Comparison of ENCODE assay signal across 16 mouse cellular contexts in genomic region chr10:61563550-61563949, GRCm38 (mm10). TPM values are rescaled to one million over a fixed set of nuclear protein-coding genes. Genes with fewer than 3 reads are reported as not detected.
"Had no signal": no experiment of that assay in that cellular context is flagged by ENCODE, and none has a peak within 500 bp of the region (broad histone marks: within the 10 kb centered on the region; RNA-seq: fewer than 3 reads in every experiment).

No protein-coding gene starts in this region.

- H3K27ac ChIP-seq: kidney, postnatal 0 days; limb, embryonic 12.5 days; liver, embryonic 14.5 days; midbrain, embryonic 12.5 days; neural tube, embryonic 13.5 days had no signal

- H3K4me1 ChIP-seq: limb, embryonic 12.5 days; midbrain, embryonic 12.5 days; neural tube, embryonic 13.5 days had no signal

- H3K4me3 ChIP-seq: limb, embryonic 12.5 days; midbrain, embryonic 12.5 days; neural tube, embryonic 13.5 days had no signal

- H3K27me3 ChIP-seq: limb, embryonic 12.5 days; neural tube, embryonic 13.5 days had no signal

- ATAC-seq: midbrain, embryonic 16.5 days had no signal

- H3K36me3 ChIP-seq: midbrain, embryonic 12.5 days; neural tube, embryonic 13.5 days had no signal

- DNase-seq: kidney, adult 11 months; kidney, adult 9 months; kidney, postnatal 36 days; lung, adult 18-20 months; retina, postnatal 1 day; thymus, postnatal 14 days had no signal

RNA-seq across cellular contexts. Expression of gene Npffr1, which starts 31.7 kb away (rescaled TPM):
- total RNA-seq: liver, adult 2 months; megakaryocyte-erythroid progenitor cell, adult 5-6 weeks had no signal
- polyA plus RNA-seq: liver, adult 2 months; liver, embryonic 14.5 days; lung, embryonic 16.5 days; small intestine, adult 2 months had no signal
